Mouse (Mus musculus) liver, embryonic 14.5 days (tissue): Measurements from ENCODE around the gene Focad. TPM values are rescaled to one million over a fixed set of nuclear protein-coding genes. Genes with fewer than 3 reads are reported as not detected.

ENCODE experiments used
- ATAC-seq: fragments of 200-750 bp; cut with Nextera tagmentation; 2 replicates; pipeline ENCODE4 v1.8.0; 2017; ENCODE audit warnings: moderate number of reproducible peaks, mild to moderate bottlenecking, moderate library complexity; ENCODE audit not compliant: insufficient read depth
- DNase-seq, 3 experiments: peaks; one replicate each; pipeline ENCODE4 v3.0.0-alpha.2; 2012 to 2013; ENCODE audit warnings: low read depth in 3 of 3, low spot score in 3 of 3
- H3K27ac ChIP-seq: fragments of 300-500 bp; sonication (generic); 2 replicates; pipeline ENCODE4 v1.5.1; 2014; ENCODE audit warnings: moderate library complexity, mild to moderate bottlenecking, control low read depth, inconsistent platforms
- H3K27me3 ChIP-seq: fragments of 300-500 bp; sonication (generic); 2 replicates; pipeline ENCODE4 v1.6.1; 2014; ENCODE audit warnings: mild to moderate bottlenecking, low read length, moderate library complexity; ENCODE audit not compliant: control insufficient read depth, insufficient read depth
- H3K36me3 ChIP-seq: fragments of 300-500 bp; sonication (generic); replicated peaks from 2 replicates; pipeline ENCODE4 v1.6.1; 2014; ENCODE audit warnings: low read depth; ENCODE audit not compliant: control insufficient read depth, insufficient read depth
- H3K4me1 ChIP-seq, 2 experiments: fragments of 200-500 bp in 1 of 2; fragments of 300-500 bp in 1 of 2; sonication (generic) in 1 of 2; replicated peaks; 2 replicates each; pipeline ENCODE4 v1.6.1; 2012 to 2014; ENCODE audit warnings: antibody characterized with exemption in 1 of 2, inconsistent platforms in 1 of 2, low read length in 1 of 2; ENCODE audit not compliant: control insufficient read depth in 2 of 2, insufficient read depth in 2 of 2
- H3K4me2 ChIP-seq: fragments of 300-500 bp; sonication (generic); 2 replicates; pipeline ENCODE4 v1.6.1; 2014; ENCODE audit warnings: low read depth, mild to moderate bottlenecking, control low read depth, moderate library complexity
- H3K4me3 ChIP-seq, 2 experiments: fragments of 200-500 bp in 1 of 2; fragments of 300-500 bp in 1 of 2; sonication (generic) in 1 of 2; 2 replicates each; pipeline ENCODE4 v1.5.1; 2012 to 2014; ENCODE audit warnings: low read depth in 2 of 2, low read length in 2 of 2, mild to moderate bottlenecking in 2 of 2, control low read depth in 1 of 2, inconsistent platforms in 1 of 2, moderate library complexity in 1 of 2; ENCODE audit not compliant: insufficient read depth in 1 of 2
- H3K9ac ChIP-seq: fragments of 300-500 bp; sonication (generic); replicated peaks from 2 replicates; pipeline ENCODE4 v1.6.1; 2014; ENCODE audit warnings: mild to moderate bottlenecking, control low read depth, moderate library complexity
- H3K9me3 ChIP-seq: fragments of 300-500 bp; sonication (generic); 2 replicates; pipeline ENCODE4 v1.6.1; 2016; ENCODE audit warnings: low read length, mixed read lengths; ENCODE audit not compliant: control insufficient read depth
- CTCF ChIP-seq: IDR thresholded peaks from 2 replicates; pipeline ENCODE4 v1.5.1; 2016; ENCODE audit warnings: antibody characterized with exemption, low read depth, control low read depth
- EP300 ChIP-seq: IDR thresholded peaks from 2 replicates; pipeline ENCODE4 v1.6.1; 2016; ENCODE audit warnings: antibody characterized with exemption, low read depth
- WGBS: fragments of 180-500 bp; shearing (Covaris S2); extraction: QIAGEN DNeasy Blood & Tissue Kit; methylation state at CpG from one replicate; pipeline ENCODE4 v1.1.7; 2014; ENCODE audit not compliant: insufficient replicate concordance; 5-methylcytosine and 5-hydroxymethylcytosine counted together
- polyA plus RNA-seq, 2 experiments: library from polyadenylated mRNA; depleted of rRNA in 1 of 2; stranded (reverse) in 1 of 2; unstranded in 1 of 2; fragments of >200 nt; fragmentation: Nextera tagmentation in 1 of 2; extraction: Ambion mirVana in 1 of 2; gene quantifications; 2 replicates each; pipeline versions ENCODE4 v1.2.1 to v1.2.3; 2012 to 2014

Focad gene
- polyA plus RNA-seq, 2 experiments: 5.2 to 8.9 TPM

- no peak overlapping the region for H3K4me2 ChIP-seq
- WGBS: 67% methylated on average over 1 of the region's 1 CpGs
- H3K27me3 ChIP-seq: no peaks in the 10 kb centered on the region
- DNase-seq: no peak
- H3K27ac ChIP-seq: no peak overlapping the region
- H3K4me3 ChIP-seq: no peak overlapping the region
- H3K4me1 ChIP-seq: no peaks in the 10 kb centered on the region
- H3K9ac ChIP-seq: no peak overlapping the region
- TF ChIP-seq CTCF: no peak
- TF ChIP-seq EP300: no peak
- H3K9me3 ChIP-seq: no peaks in the 10 kb centered on the region
- no peak for ATAC-seq
- no peaks in the 10 kb centered on the region for H3K36me3 ChIP-seq
Measured at GRCm38 (mm10) chr4:88199186-88199585, 104.8 kb downstream of the Focad start.

- no peaks in the 10 kb centered on the region for H3K27me3 ChIP-seq
- TF ChIP-seq CTCF (no peak), EP300 (no peak)
- no peak overlapping the region for H3K9ac ChIP-seq
- H3K4me1 ChIP-seq: no peaks in the 10 kb centered on the region
- H3K36me3 ChIP-seq: no peaks in the 10 kb centered on the region
- DNase-seq (no peak), ATAC-seq (peak; percentile 31; the same call in 1 of the 2 replicates)
- no peaks in the 10 kb centered on the region for H3K9me3 ChIP-seq
- 49% methylated on average over 4 of the region's 4 CpGs for WGBS
- H3K27ac ChIP-seq: no peak overlapping the region
- H3K4me2 ChIP-seq: no peak overlapping the region
- no peak overlapping the region for H3K4me3 ChIP-seq
Measured at GRCm38 (mm10) chr4:88201047-88201446, 106.6 kb downstream of the Focad start.

- Histone ChIP-seq H3K9me3 (no peaks in the 10 kb centered on the region), H3K27me3 (no peaks in the 10 kb centered on the region), H3K4me1 (no peaks in the 10 kb centered on the region), H3K4me3 (no peak overlapping the region), H3K9ac (no peak overlapping the region), H3K27ac (no peak overlapping the region), H3K4me2 (no peak overlapping the region), H3K36me3 (no peaks in the 10 kb centered on the region)
- ATAC-seq (no peak), DNase-seq (no peak)
- 76% methylated on average over 6 of the region's 6 CpGs for WGBS
- TF ChIP-seq EP300: no peak
- TF ChIP-seq CTCF: no peak
Measured at GRCm38 (mm10) chr4:88208676-88209075, 114.2 kb downstream of the Focad start.

DNA sequence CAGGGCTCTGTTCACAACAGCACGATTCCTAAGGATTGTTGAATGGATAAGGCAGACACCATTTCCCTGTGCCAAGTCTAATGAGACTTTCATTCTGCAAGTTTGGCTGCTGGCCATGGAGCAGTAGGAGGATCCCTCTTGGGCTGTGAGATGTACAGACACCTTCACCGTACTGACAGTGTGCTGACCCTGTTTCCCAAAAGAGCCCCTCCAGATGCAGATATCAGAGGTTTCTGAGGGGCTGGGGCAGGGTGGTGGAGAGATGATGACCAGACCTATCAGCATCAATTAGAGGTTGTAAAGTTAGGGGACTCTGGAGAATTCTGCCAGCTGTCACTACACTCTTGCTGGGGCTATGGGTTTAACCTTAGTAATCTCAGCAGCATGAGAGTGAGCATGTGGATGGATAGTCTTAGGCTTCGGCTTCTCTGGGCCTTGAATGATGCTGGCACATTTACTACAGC is 115.0 kb downstream of the Focad start:
- TF ChIP-seq EP300 (no peak), CTCF (no peak)
- no peak overlapping the region for H3K9ac ChIP-seq
- no peak overlapping the region for H3K27ac ChIP-seq
- H3K27me3 ChIP-seq: no peaks in the 10 kb centered on the region
- 60% methylated on average over 3 of the region's 3 CpGs for WGBS
- DNase-seq (no peak), ATAC-seq (no peak)
- no peaks in the 10 kb centered on the region for H3K4me1 ChIP-seq
- no peaks in the 10 kb centered on the region for H3K9me3 ChIP-seq
- H3K4me2 ChIP-seq: no peak overlapping the region
- no peak overlapping the region for H3K4me3 ChIP-seq
- H3K36me3 ChIP-seq: no peaks in the 10 kb centered on the region

DNA sequence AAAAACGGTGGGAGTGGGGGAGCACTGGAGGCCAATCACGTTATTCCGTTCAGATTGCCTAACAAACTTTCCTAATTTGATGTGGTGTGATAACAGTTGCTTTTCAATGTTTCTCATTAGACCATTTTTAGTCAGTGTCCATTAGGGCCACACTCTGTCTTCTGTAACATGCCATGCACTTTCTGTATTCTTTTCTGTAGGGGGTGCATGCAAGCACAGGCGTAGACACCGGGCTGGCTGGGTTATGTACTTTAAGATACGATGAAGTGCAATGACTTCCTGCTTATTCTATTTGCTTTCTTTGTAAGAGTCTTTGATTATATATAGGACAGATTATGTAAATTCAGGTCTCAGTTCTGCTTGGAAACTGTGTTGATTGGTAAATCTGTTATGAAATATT is 116.2 kb downstream of the Focad start:
- Histone ChIP-seq H3K4me3 (no peak overlapping the region), H3K27me3 (no peaks in the 10 kb centered on the region), H3K9me3 (no peaks in the 10 kb centered on the region), H3K9ac (no peak overlapping the region), H3K4me1 (no peaks in the 10 kb centered on the region), H3K27ac (no peak overlapping the region), H3K4me2 (no peak overlapping the region), H3K36me3 (no peaks in the 10 kb centered on the region)
- WGBS: 78% methylated on average over 6 of the region's 6 CpGs
- ATAC-seq (no peak), DNase-seq (no peak)
- TF ChIP-seq EP300 (no peak), CTCF (no peak)
